Mouse (Mus musculus) heart, adult 2 months (tissue): ENCODE results near the gene Zfp948.
"Not testable (repeated sequence)": the region's sequence is repeated elsewhere in the genome, so short reads cannot be mapped to it uniquely, and the experiment has no call there.

Experiments used
- CTCF ChIP-seq: fragments of 200-600 bp; IDR thresholded peaks from 2 replicates; pipeline ENCODE4 v1.8.1; 2022; ENCODE audit warnings: antibody characterized with exemption, mild to moderate bottlenecking, moderate library complexity
- POLR2A ChIP-seq: fragments of 200-500 bp; IDR thresholded peaks from 2 replicates; pipeline ENCODE4 v1.6.1; 2011; ENCODE audit warnings: mild to moderate bottlenecking, low read depth, low read length, control low read depth; ENCODE audit not compliant: insufficient read depth

- not testable (repeated sequence) for TF ChIP-seq CTCF, POLR2A
Measured at GRCm38 (mm10) chr17:21635758-21636157, 69.0 kb downstream of the Zfp948 start.
